Mouse (Mus musculus) forebrain, embryonic 16.5 days (tissue): ENCODE results near the gene Ly75. TPM values are rescaled to one million over a fixed set of nuclear protein-coding genes. Genes with fewer than 3 reads are reported as not detected.

Experiments used
- ATAC-seq: fragments of 200-750 bp; cut with Nextera tagmentation; 2 replicates; pipeline ENCODE4 v1.8.0; 2017; ENCODE audit warnings: mild to moderate bottlenecking, moderate library complexity
- H3K27ac ChIP-seq: fragments of 300-500 bp; sonication (generic); 2 replicates; pipeline ENCODE4 v1.5.1; 2014; ENCODE audit warnings: low read length, control low read depth
- H3K27me3 ChIP-seq: fragments of 300-500 bp; sonication (generic); replicated peaks from 2 replicates; pipeline ENCODE4 v1.6.1; 2014; ENCODE audit warnings: low read length; ENCODE audit not compliant: control insufficient read depth, insufficient read depth
- H3K36me3 ChIP-seq: fragments of 300-500 bp; sonication (generic); 2 replicates; pipeline ENCODE4 v1.6.1; 2014; ENCODE audit not compliant: control insufficient read depth, insufficient read depth
- H3K4me1 ChIP-seq: fragments of 300-500 bp; sonication (generic); replicated peaks from 2 replicates; pipeline ENCODE4 v1.6.1; 2014; ENCODE audit warnings: low read length; ENCODE audit not compliant: control insufficient read depth, insufficient read depth
- H3K4me2 ChIP-seq: fragments of 300-500 bp; sonication (generic); 2 replicates; pipeline ENCODE4 v1.6.1; 2014; ENCODE audit warnings: mild to moderate bottlenecking, low read length, control low read depth
- H3K4me3 ChIP-seq: fragments of 300-500 bp; sonication (generic); replicated peaks from 2 replicates; pipeline ENCODE4 v1.5.1; 2014; ENCODE audit warnings: mild to moderate bottlenecking, low read length, control low read depth
- H3K9ac ChIP-seq: fragments of 300-500 bp; sonication (generic); replicated peaks from 2 replicates; pipeline ENCODE4 v1.6.1; 2014; ENCODE audit warnings: low read depth, low read length, control low read depth
- H3K9me3 ChIP-seq: fragments of 300-500 bp; sonication (generic); 2 replicates; pipeline ENCODE4 v1.6.1; 2016; ENCODE audit warnings: low read length; ENCODE audit not compliant: control insufficient read depth
- WGBS: fragments of 180-500 bp; shearing (Covaris S2); extraction: QIAGEN DNeasy Blood & Tissue Kit; methylation state at CpG from one replicate; pipeline ENCODE4 v1.1.7; 2014; 5-methylcytosine and 5-hydroxymethylcytosine counted together
- polyA plus RNA-seq: library from polyadenylated mRNA; unstranded; fragments of >200 nt; fragmentation: Nextera tagmentation; extraction: Ambion mirVana; gene quantifications from 2 replicates; pipeline ENCODE4 v1.2.1, GENCODE M21; 2015

The Ly75 gene
- polyA plus RNA-seq, 1 experiment from 2014 or later = 1.2 TPM

DNA sequence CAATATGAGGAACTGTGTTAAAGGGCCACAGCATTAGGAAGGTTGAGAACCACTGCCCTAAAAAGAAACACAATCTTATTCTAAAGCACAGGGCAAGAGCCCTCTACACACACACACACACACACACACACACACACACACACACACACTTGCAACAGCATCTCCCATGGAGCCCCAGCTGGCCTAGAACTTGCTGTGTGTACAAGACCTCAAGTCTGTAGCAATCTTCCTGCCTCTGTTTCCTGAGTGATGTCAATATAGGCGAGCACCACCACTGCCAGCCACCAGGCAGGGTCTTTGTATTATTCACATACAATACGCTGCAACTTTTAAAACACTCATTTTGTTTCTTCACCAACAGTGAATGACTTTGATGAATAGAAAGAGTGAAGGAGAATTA lies 24.3 kb upstream of the Ly75 start:
- H3K9ac ChIP-seq = no peak overlapping the region
- no peaks in the 10 kb centered on the region for H3K9me3 ChIP-seq
- no peak overlapping the region for H3K27ac ChIP-seq
- no peaks in the 10 kb centered on the region for H3K4me1 ChIP-seq
- 70% methylated on average over 2 of the region's 2 CpGs for WGBS
- H3K4me3 ChIP-seq = no peak overlapping the region
- no peaks in the 10 kb centered on the region for H3K27me3 ChIP-seq
- H3K36me3 ChIP-seq = no peaks in the 10 kb centered on the region
- ATAC-seq = no peak
- no peak overlapping the region for H3K4me2 ChIP-seq

DNA sequence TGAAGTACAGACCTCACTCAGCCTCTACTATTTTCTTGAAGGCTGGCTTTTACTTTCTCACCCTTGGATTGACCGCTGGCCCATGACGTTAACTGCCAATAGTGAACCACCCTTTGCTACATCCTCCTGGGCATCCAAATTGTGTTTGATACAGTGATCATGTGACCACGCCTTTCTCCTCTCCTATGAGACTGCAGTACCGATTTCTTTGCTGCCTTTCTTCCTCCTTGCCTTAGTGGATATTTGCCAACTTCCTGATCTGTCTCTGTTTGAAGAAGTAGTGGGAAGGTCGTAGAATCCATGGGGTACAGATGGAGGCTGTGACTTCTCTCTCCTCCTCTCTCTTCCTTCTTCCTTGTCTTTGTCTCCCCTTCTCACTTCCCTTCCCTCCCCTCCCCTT lies 22.3 kb upstream of the Ly75 start:
- H3K27ac ChIP-seq = no peak overlapping the region
- ATAC-seq = no peak
- 91% methylated on average over 5 of the region's 5 CpGs for WGBS

DNA sequence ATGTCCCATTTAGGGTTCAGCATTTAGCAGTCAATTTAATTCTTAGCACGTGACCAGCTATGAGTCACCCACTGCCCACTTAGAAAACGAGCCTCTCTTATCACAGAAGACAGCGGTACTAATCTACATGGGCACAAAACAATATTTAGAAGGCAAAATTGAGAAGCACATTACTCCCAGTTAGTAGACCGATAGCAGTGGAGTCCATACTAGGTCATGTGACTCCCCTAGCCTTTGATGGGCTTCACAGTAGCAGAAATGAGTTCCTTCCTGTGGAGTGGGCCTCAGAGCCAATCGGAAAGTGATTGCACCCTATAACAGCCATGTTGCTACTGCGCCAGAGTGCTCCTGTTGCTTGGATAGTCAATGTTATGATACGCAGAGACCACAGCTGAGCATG lies 21.7 kb upstream of the Ly75 start:
- no peak overlapping the region for H3K27ac ChIP-seq
- 91% methylated on average over 7 of the region's 7 CpGs for WGBS
- H3K9me3 ChIP-seq = no peaks in the 10 kb centered on the region
- H3K9ac ChIP-seq = no peak overlapping the region
- H3K4me1 ChIP-seq = no peaks in the 10 kb centered on the region
- no peaks in the 10 kb centered on the region for H3K36me3 ChIP-seq
- H3K4me2 ChIP-seq = no peak overlapping the region
- no peak for ATAC-seq
- H3K4me3 ChIP-seq = no peak overlapping the region
- H3K27me3 ChIP-seq = no peaks in the 10 kb centered on the region

More for the DNA sequence above, 22.3 kb upstream of the Ly75 start:
- H3K4me3 ChIP-seq = no peak overlapping the region
- no peaks in the 10 kb centered on the region for H3K36me3 ChIP-seq
- no peaks in the 10 kb centered on the region for H3K4me1 ChIP-seq
- no peaks in the 10 kb centered on the region for H3K9me3 ChIP-seq
- no peaks in the 10 kb centered on the region for H3K27me3 ChIP-seq
- no peak overlapping the region for H3K9ac ChIP-seq
- no peak overlapping the region for H3K4me2 ChIP-seq

DNA sequence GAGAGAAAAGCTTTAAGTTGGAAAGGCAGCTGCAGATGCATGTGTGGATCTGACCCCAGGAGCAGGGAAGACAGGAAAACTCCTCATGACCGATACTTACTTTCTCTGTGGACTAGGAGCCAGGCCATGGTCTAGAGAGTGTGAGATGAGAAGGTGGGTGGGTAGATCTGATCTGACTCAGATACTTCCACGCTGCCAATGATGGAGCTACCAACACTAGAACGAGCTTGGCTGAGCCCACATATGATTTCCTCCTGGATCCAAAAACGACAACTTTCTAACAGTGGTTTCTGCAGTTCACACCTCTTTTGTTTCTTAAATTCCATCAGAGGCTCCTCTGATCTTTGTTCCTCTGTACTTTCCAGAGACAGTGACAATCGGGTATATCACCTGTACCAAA lies 18.6 kb upstream of the Ly75 start:
- Histone ChIP-seq H3K4me2 (no peak overlapping the region), H3K4me1 (no peaks in the 10 kb centered on the region), H3K27me3 (no peaks in the 10 kb centered on the region), H3K36me3 (no peaks in the 10 kb centered on the region), H3K27ac (no peak overlapping the region), H3K9me3 (no peaks in the 10 kb centered on the region), H3K4me3 (no peak overlapping the region), H3K9ac (no peak overlapping the region)
- no peak for ATAC-seq
- WGBS = 79% methylated on average over 5 of the region's 5 CpGs

DNA sequence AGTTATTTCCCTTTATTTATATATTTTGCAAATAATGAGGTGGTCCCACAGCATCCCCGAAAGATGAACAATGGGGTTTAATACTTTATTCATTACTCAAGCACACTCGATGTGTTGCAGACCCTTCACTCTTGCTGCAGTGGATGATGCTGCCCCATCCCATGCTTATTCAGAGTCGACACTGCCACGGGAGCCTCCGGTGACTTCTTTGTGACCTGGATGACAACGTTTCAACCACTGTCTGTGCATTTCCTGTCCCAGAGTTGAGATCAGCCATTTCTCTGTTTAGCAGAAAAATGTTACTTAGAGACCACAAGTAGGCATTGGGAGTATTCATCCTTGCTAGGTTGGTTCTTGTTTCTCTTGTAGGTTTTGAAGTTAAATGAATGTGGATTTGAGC lies 10.7 kb upstream of the Ly75 start:
- ATAC-seq = no peak
- Histone ChIP-seq H3K27ac (no peak overlapping the region), H3K9ac (no peak overlapping the region), H3K4me2 (no peak overlapping the region), H3K27me3 (no peaks in the 10 kb centered on the region), H3K4me1 (no peaks in the 10 kb centered on the region), H3K36me3 (no peaks in the 10 kb centered on the region), H3K9me3 (no peaks in the 10 kb centered on the region), H3K4me3 (no peak overlapping the region)
- WGBS = 78% methylated on average over 6 of the region's 6 CpGs

DNA sequence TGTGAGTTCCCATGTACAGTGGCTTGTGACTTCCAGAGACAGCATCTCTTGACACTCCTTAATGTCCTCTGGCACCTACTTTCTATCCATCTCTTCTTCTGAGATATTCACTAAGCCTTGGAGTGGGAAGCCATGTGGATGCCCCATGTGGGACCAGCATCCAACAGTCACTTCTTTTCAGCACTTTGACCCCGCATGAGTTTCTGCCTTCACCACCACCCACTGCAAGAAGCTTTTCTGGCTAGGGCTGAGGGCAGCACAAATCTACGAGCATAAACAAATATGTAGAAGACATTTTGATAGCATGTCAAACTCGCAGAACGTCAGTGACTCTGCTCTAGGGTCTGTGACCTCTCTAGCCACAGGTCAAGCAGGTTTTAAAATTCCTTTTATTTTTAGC lies 9.2 kb upstream of the Ly75 start:
- H3K4me3 ChIP-seq = no peak overlapping the region
- WGBS = 86% methylated on average over 4 of the region's 4 CpGs
- ATAC-seq = no peak

DNA sequence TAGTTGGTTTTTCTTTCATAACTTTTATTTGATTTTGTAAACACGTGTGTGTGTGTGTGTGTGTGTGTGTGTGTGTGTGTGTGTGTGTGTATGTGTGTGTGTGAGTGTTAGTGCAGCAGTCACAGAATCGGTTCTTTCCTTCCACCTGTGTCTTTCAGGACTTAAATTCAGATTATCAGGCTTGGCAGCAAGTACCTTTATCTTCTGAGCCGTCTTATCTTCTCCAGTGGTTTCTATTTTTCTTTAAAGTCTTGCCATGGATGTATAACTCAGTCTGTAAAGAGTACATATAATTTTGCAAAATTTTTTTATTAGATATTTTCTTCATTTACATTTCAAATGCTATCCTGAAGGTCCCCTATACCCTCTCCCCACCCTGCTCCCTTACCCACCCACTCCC lies 4.3 kb upstream of the Ly75 start:
- no peak overlapping the region for H3K4me2 ChIP-seq
- 88% methylated on average over 3 of the region's 3 CpGs for WGBS
- no peaks in the 10 kb centered on the region for H3K36me3 ChIP-seq
- peaks cover 2% of the 10 kb centered on the region; the same call in 1 of the 2 replicates for H3K27me3 ChIP-seq
- peaks cover 8% of the 10 kb centered on the region for H3K4me1 ChIP-seq
- no peaks in the 10 kb centered on the region for H3K9me3 ChIP-seq
- no peak overlapping the region for H3K9ac ChIP-seq
- no peak overlapping the region for H3K4me3 ChIP-seq
- H3K27ac ChIP-seq = no peak overlapping the region
- ATAC-seq = no peak

More for the DNA sequence above, 9.2 kb upstream of the Ly75 start:
- Histone ChIP-seq H3K4me1 (no peaks in the 10 kb centered on the region), H3K27ac (no peak overlapping the region), H3K4me2 (no peak overlapping the region), H3K27me3 (no peaks in the 10 kb centered on the region), H3K9me3 (no peaks in the 10 kb centered on the region), H3K36me3 (no peaks in the 10 kb centered on the region), H3K9ac (no peak overlapping the region)

DNA sequence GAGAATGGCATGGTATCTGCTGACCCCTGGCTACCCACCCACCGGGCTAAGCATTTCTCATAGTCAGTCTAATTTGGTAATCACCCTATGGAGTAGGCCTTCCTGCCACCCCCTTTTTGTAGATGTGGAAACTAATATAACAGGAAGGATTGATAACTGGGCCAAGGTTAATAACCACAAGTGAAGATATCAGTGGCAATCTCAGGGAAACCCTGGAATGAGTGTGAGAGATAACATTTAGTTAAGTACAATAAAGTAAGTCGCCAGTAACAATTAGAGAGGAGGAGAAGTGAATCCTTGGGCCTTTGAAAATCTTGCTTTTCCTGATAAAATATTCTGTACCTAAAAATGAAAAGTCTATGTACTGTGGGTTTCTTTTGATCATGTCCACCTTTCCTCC lies 3.7 kb upstream of the Ly75 start:
- Histone ChIP-seq H3K36me3 (no peaks in the 10 kb centered on the region), H3K27me3 (peaks cover 2% of the 10 kb centered on the region; the same call in 1 of the 2 replicates), H3K4me2 (no peak overlapping the region), H3K4me3 (no peak overlapping the region), H3K9ac (no peak overlapping the region), H3K9me3 (no peaks in the 10 kb centered on the region), H3K4me1 (peaks cover 8% of the 10 kb centered on the region), H3K27ac (no peak overlapping the region)
- no peak for ATAC-seq
- 84% methylated on average over 2 of the region's 2 CpGs for WGBS

DNA sequence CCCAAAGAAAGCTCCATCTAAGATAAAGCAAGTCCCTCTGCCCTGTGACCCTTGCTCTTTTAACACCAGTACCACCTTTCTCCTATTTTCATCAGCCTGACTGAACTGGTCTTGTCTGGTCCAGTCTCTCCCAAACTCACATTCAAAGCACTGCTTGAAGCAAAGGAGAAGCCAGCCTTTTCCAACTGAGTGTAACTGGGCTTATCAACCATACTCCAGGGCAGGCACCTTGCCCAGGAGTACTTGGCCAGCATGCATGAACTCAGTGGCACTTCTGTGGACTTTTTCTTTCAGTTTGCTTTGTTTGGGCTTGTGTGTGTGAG lies 1.6 kb upstream of the Ly75 start:
- Histone ChIP-seq H3K9ac (no peak overlapping the region), H3K4me1 (peaks cover 8% of the 10 kb centered on the region), H3K9me3 (no peaks in the 10 kb centered on the region), H3K36me3 (no peaks in the 10 kb centered on the region), H3K4me2 (no peak overlapping the region), H3K27ac (no peak overlapping the region), H3K27me3 (peaks cover 2% of the 10 kb centered on the region; the same call in 1 of the 2 replicates), H3K4me3 (no peak overlapping the region)
- ATAC-seq = no peak

DNA sequence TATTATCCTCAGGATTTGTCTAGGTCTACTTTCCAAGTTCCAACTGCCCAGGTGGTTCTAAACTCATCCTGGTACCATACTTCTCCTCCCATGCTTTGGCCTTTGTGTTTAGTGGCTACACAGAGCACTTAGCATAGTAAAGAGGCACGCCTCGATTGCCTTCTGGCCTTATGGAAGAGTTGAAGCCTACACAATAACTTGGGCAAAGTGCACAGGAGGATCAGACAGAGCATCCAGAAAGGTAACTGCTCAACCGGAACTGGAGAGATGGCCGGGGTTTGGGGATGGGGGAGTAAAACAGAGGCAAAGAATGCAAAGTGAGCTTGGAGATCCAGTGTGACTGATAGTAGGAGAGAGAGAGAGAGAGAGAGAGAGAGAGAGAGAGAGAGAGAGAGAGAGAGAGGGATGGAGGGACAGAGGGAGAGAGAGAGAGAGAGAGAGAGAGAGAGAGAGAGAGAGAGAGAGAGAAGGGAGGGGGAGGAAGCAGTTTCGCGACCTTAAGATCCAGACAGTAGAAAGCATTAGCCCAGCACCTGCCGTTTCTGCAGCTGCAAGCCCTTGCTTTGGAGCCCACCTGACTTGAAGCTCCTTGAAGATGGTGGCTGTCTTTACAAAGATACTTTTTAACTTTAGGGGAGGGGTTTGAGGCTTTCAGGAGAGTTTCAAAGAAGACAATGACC lies 1.1 kb upstream of the Ly75 start:
- ATAC-seq = no peak
- Histone ChIP-seq H3K27ac (no peak overlapping the region), H3K4me3 (no peak overlapping the region), H3K9ac (no peak overlapping the region), H3K4me1 (peaks cover 8% of the 10 kb centered on the region), H3K27me3 (peaks cover 2% of the 10 kb centered on the region; the same call in 1 of the 2 replicates), H3K36me3 (no peaks in the 10 kb centered on the region), H3K9me3 (no peaks in the 10 kb centered on the region), H3K4me2 (no peak overlapping the region)
- WGBS = 34% methylated on average over 7 of the region's 7 CpGs
